Mouse (Mus musculus) left cerebral cortex, adult 8-10 months (tissue): Measurements from ENCODE around the gene Boll. TPM values are rescaled to one million over a fixed set of nuclear protein-coding genes. Genes with fewer than 3 reads are reported as not detected.
A peak's percentile ranks its signal among the peaks of the same experiment; 100 is the strongest.

ENCODE experiments used
- DNase-seq, 2 experiments: peaks; one replicate each; pipeline ENCODE4 v3.0.0; 2022; ENCODE audit warnings: low spot score in 2 of 2
- total RNA-seq, 4 experiments: library from RNA; stranded (reverse); gene quantifications; 2 replicates each; pipeline ENCODE4 v1.2.4; 2022

Boll gene
- total RNA-seq, 4 experiments from 2014 or later = 0.39 TPM; not detected in 3

GRCm38 (mm10) chr1:55238496-55238895 lies 124.8 kb downstream of the Boll start:
- DNase-seq = no peak

DNA sequence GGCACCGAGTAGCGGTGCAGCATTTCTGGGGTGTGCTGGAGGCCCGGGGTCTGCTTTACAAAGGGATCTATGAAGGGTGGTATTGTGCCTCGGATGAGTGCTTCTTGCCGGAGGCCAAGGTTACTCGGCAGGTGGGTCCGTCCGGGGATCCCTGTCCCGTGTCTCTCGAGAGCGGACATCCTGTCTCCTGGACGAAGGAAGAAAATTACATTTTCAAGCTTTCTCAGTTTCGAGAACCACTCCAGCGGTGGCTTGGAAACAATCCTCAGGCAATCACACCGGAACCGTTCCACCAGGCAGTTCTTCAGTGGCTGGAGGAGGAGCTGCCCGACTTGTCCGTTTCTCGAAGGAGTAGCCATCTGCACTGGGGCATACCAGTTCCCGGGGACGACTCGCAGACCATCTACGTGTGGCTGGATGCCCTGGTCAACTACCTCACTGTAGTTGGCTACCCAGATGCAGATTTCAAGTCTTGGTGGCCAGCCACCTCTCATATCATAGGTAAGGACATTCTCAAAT lies 125.6 kb downstream of the Boll start:
- no peak for DNase-seq

GRCm38 (mm10) chr1:55236890-55237642 lies 126.2 kb downstream of the Boll start, which contains the start of gene Mars2:
Gene Mars2, plus strand, starts transcription at chr1:55237177.
- DNase-seq = peak; percentile 90 to 93

DNA sequence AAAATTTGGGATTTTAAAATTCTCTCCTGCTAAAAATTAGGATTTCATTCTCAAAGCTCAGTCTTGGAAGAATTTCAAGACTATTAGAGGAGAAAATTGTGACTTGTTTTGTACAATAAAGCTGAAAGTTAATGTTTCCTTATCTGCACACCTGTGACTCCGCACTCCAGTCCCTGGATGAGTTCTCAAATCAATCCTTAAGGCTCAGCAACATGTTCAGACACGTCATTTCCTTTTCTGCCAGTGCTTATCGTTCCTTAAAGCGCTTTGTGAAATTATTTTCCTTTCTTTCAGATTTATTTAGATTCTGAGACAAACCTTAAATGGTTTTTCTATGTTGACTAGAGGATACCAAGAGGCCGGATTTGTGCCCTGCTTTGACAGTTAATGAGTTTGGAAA lies 126.8 kb downstream of the Boll start:
- no peak for DNase-seq

DNA sequence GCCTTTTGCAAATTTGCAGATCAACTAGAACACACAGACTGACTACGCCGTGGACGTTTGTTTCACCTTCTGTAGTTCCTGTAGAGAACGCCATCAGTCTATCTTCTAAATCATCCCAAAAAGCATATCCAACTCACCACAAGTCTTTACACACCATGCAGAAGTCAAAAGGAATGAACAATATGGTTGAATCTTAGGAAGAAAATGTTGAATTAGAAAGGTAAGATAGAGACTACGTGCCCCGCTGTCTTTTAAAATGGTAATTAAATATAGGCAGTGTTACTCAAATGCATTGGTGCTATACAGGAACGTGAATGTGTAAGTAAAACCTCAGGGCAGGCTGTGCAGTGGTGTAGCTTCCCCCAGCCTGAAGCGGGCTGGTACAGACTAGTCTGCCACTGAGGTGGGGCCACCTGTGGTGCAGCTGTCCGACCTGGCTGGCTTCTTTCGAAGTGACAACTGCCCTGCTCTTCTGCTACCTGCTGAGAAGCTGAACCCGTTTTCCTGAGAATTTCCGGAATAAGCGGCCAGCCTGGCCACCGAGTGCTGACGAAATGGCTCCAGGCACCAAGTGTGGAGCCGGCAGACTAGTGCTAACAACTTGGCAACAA lies 128.3 kb downstream of the Boll start:
- DNase-seq = no peak

DNA sequence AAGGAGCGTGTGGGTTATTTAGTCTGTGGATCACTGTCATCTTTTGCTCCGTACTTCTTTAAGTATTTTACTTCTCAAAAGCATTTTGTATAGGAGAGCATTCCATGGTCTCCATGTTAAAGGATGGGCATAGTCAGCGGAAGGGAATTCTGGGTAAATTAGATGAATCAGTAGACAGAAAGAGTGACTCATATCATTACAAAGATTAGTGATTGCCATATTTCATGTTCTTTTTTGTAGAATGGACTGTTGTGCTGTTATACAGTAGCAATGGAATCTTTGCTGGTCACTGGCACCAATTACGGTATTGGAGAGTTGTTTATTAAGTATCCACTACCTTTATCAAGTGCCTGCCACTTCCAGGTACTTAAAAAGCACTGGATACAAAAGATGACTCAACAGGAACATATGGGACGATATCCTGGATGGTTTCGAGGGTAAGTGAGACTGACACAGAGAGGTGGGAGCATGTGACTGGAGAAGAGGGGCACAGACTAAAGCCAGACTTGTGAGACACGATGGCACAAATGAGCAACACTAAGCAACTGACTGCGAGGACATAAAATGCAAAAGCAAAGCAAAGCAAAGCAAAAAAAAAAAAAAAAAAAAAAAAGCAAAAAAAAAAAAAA lies 134.9 kb downstream of the Boll start:
- DNase-seq = no peak

GRCm38 (mm10) chr1:55227376-55227775 lies 135.9 kb downstream of the Boll start:
- no peak for DNase-seq

DNA sequence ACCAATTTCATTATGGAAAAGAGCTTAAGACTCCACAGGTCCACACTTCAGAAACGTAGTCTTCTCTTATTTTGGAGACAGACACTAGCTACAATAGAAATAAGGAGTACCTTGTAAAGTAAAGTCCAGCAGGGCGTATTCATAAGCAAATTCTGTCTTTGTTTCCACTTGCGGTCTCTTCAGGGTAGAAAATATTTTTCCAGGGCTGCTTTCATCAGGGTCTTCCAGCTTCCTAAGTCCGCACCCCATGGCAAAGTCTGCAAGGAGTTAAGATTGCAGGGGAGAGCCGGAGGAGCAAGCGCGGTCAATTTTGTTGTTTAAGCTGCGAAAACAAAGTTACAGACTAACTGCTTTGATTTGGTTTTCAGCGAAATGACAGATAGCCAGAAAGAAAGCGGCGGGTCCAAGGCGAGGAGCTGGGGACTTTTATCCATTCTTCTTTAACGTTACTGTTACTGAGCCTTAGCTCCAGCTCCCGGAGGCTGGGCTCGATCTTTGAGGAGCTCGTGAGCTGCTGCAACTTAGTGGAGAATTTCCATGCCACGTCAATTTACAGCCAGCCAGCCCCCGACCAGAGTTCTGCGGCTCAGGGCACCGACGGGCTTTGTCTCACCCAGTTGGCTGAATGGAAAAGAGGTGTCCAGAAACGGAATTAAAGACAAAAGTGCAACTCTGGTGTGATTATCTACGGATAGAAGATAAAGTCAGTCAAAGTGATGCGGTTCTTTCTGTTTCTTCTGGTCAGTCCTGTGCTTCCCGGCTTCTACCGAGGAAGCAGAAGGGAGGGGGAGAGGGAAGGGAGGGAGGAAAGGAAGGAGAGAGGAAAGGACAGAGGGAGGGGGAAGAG lies 137.0 kb downstream of the Boll start, which contains the start of gene Rftn2:
Gene Rftn2, minus strand, starts transcription at position 772 of the 847 bp plus-strand sequence.
- peak in 1 of 2 experiments; percentile 5 for DNase-seq

DNA sequence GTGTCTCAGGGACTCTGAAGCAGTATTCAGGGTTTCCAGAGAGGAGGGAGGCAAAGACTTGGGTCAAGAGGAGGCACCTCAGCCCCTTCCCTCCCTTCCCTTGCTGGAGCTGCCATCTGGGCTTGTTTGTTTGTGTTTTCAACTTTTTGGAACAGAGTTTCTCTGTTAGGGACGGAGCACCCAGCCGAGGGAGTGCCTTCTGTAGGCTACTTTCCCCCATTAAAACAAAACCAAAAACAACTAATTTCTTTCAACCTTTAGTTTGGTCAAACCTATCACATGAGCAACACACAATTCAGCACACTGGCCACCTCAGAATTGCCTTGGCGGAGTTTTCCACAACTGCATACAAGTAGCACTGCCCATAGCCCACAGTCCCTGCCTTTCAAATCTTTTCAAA lies 137.9 kb downstream of the Boll start:
- DNase-seq = peak in 1 of 2 experiments; percentile 21

DNA sequence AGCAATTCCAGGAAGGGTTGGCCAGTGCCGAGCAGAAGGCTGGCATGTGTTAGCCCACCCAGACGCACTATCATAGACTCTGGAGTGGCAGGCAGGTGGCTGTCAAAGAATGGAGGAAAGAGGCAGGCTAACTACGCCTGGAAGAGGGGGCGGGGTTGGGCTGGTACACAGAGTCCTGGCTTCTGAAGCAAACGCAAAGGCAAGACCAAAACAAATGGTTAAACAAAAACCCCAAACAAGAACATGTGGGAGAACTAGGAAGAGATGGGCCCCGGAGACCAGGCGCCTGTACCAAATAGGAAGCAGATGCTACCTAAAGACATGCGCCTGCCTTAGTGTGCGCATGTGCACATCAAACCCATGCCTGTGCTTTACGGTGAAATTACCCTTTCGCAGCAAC lies 139.2 kb downstream of the Boll start:
- DNase-seq = peak in 1 of 2 experiments; percentile 10

GRCm38 (mm10) chr1:55223026-55223425 lies 140.2 kb downstream of the Boll start:
- DNase-seq = peak in 1 of 2 experiments; percentile 2

GRCm38 (mm10) chr1:55221352-55221751 lies 141.9 kb downstream of the Boll start:
- no peak for DNase-seq

DNA sequence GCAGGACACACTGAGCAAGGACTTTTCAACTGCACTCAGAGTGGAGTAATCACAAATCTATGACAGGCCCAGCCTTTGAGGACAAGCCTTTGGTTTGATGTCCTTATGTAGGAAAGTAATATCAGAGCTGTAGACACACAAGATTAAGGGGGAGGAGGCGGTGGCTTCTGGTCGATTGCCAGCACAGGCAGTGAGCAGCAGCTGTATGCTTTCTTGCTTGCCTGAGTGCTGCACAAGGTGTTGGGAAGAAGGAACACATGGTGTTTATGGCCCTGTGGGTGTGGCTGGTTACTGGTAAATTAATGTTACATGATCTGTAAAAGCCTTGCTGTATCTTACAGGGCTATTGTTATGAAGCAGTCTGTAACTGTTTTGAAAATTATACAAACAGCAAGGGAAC lies 146.1 kb downstream of the Boll start:
- no peak for DNase-seq

DNA sequence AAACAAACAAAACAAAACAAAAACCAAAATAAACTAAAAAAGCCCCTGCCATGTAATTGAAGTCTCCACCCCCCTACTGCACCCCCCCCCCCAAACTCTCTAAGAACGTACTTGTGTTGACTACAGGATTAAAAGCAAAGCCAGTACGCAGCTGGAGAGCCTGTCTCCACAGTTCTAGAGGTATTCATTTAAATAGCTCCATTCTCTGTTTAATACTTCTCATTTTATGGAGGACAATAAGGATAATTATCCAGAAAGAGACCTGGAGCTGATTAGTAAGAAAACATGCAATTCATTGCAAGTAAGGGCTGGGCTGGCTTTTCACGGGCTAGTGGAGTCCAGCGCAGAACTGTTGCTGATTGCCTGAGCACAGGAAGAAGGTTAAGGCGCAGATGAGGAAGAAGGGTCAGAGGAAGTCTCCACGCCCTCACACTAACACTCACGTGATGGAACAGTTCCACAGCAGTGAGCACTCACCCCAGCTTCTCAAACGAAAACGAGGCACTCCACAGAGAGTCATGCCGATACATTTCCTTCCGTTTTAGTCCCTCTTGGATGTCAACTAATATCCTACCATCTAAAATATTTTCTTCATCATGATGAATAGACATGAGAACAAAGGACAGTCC lies 148.0 kb downstream of the Boll start:
- DNase-seq = no peak

- DNase-seq = no peak
These were observed 149.3 kb downstream of the Boll start for GRCm38 (mm10) chr1:55213936-55214335.

- DNase-seq = no peak
These were observed 149.8 kb downstream of the Boll start for GRCm38 (mm10) chr1:55213475-55213874.

DNA sequence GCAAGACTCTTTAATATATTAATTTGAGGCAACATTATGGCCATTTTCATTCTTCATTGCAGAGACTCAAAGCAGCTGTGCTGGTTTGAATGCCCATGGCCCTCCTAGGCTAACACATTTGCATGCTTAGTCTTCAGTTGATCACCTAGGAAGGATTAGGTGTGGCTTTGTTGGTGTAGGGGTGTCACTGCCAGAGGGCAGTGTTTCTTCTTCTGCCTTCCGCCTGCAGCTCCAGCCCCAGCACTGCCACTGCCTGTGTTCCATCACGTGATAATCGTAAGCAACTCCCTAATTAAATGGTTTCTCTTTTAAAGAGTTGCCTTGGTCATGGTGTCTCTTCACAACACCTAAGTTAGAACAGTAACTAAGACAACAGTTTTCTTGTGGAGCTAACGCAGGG lies 150.5 kb downstream of the Boll start:
- DNase-seq = no peak

DNA sequence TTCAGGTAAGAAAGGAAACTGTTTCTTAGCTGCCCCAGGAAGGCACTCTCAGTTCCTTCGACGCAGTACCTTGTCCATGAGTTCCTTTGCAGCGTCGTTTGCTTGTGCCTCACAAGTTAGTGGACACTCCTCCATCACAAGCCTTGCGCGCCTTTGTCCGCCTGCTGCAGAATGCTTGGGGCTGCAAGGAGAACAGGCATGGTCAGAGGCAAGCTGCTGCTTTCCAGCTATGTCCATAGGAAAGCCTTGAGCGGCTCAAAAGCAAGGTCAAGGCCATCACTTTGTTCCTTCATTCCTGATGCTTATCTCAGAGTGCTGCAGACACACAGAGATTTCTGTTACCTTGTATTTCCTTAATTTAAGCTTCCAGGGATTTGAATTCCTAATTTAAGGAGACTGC lies 152.2 kb downstream of the Boll start:
- DNase-seq = no peak

GRCm38 (mm10) chr1:55210202-55210965 lies 152.9 kb downstream of the Boll start:
- no peak for DNase-seq
